Comparison of ENCODE assay signal across 8 mouse cellular contexts in the genomic region with DNA sequence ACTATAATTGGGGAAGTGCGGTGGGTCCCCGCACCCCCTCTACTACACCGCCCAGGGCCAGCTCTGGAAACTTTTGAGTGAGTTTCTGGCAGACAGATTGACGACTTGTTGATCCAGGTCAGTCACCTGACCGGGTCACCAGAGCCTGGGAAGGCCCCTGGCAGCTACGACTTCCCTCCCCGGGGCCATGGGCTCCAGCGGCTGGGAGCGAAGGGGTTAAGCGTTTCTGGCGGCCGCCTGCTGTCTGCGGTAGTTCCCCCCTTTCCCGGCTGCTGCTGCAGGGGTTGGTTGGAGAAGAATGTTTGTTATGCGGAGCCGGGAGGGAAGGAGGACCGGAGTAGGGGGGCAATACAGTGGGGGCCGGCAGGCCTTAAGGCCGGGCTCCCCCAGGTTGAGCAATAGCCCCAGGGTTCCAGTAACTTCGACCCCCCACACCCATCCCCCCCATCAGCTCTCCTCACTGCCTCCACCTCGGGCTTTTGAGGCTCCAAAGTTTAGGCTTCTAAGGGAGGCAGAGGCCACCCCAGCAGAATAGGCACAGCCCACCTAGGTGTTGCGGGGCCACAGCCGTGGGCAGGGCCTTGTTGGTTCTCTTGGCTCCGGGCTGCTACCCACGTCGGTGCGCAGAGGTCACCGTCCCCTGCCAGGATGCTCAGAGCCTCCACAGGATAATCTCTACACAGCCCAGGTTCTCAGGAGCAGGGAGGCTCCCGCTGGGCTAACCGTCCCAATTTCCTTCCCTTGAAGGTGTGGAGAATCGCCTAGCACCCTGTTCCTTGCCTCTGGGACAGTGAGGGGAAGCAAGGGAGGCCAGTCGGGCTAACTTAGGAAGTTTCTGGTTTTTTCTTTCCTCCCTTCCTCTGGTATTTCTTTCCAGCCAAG. TPM values are rescaled to one million over a fixed set of nuclear protein-coding genes. Genes with fewer than 3 reads are reported as not detected.
DNase-seq lines count a peak whose midpoint lies in the region; ATAC-seq lines count a peak whose summit lies in the region.

No protein-coding gene starts in this region.

- no peak overlapping the region for H3K4me3 ChIP-seq in forebrain, embryonic 11.5 days (ENCODE audit: low read depth, low read length)
- H3K4me3 ChIP-seq in hindbrain, embryonic 13.5 days: peak overlapping the region; percentile 14; the same call in 1 of the 2 replicates
- H3K4me3 ChIP-seq in liver, embryonic 13.5 days (replicated peaks): no peak overlapping the region

- peak; percentile 50 for DNase-seq in ovary, postnatal 14 days (ENCODE audit: low spot score)
- DNase-seq in ovary, adult 18-20 months (ENCODE audit: low spot score): no peak
- DNase-seq in forebrain, embryonic 11.5 days (ENCODE audit: low spot score): peak; percentile 79
- DNase-seq in liver, embryonic 13.5 days: no peak
- peak; percentile 57 for DNase-seq in splenic B cell, adult 2 months (ENCODE audit: low read depth, low spot score)
- DNase-seq in thymus, adult 18-20 months: no peak

- under 1% methylated on average over 32 of the region's 32 CpGs for WGBS in forebrain, embryonic 11.5 days
- whole genome bisulfite sequencing in hindbrain, embryonic 13.5 days: 3% methylated on average over 31 of the region's 32 CpGs
- WGBS in liver, embryonic 13.5 days (ENCODE audit: insufficient replicate concordance): 3% methylated on average over 32 of the region's 32 CpGs

- peak overlapping the region; percentile 59 for H3K27ac ChIP-seq in forebrain, embryonic 11.5 days (ENCODE audit: low read depth, low read length)
- peak overlapping the region; percentile 97 for H3K27ac ChIP-seq in hindbrain, embryonic 13.5 days
- peak overlapping the region; percentile 9; the same call in 1 of the 2 replicates for H3K27ac ChIP-seq in liver, embryonic 13.5 days

- H3K27me3 ChIP-seq in forebrain, embryonic 11.5 days (ENCODE audit: control insufficient read depth, insufficient read depth, low read length): no peaks in the 10 kb centered on the region
- H3K27me3 ChIP-seq in hindbrain, embryonic 13.5 days: no peaks in the 10 kb centered on the region
- H3K27me3 ChIP-seq in liver, embryonic 13.5 days: peaks cover 54% of the 10 kb centered on the region
- H3K27me3 ChIP-seq in splenic B cell, adult 2 months (ENCODE audit: control insufficient read depth, insufficient read depth, low read length, poor library complexity, severe bottlenecking): no peaks in the 10 kb centered on the region

- peak overlapping the region; percentile 45 for H3K9ac ChIP-seq in forebrain, embryonic 11.5 days (ENCODE audit: low read length)
- H3K9ac ChIP-seq in hindbrain, embryonic 13.5 days: peak overlapping the region; percentile 55
- H3K9ac ChIP-seq in liver, embryonic 13.5 days: no peak overlapping the region; the same call in 1 of the 2 replicates

- no peaks in the 10 kb centered on the region for H3K9me3 ChIP-seq in forebrain, embryonic 11.5 days (ENCODE audit: control insufficient read depth, low read length)
- no peaks in the 10 kb centered on the region for H3K9me3 ChIP-seq in hindbrain, embryonic 13.5 days
- no peaks in the 10 kb centered on the region for H3K9me3 ChIP-seq in liver, embryonic 13.5 days (replicated peaks)

- H3K36me3 ChIP-seq in forebrain, embryonic 11.5 days (ENCODE audit: control insufficient read depth, insufficient read depth, low read length): no peaks in the 10 kb centered on the region
- H3K36me3 ChIP-seq in hindbrain, embryonic 13.5 days: no peaks in the 10 kb centered on the region
- no peaks in the 10 kb centered on the region for H3K36me3 ChIP-seq in liver, embryonic 13.5 days
- H3K36me3 ChIP-seq in splenic B cell, adult 2 months (ENCODE audit: control insufficient read depth, insufficient read depth, low read length, poor library complexity, severe bottlenecking): no peaks in the 10 kb centered on the region

- ATAC-seq in forebrain, embryonic 11.5 days (replicated peaks; ENCODE audit: low FRiP score): peak; percentile 32; the same call in 1 of the 2 replicates
- ATAC-seq in hindbrain, embryonic 13.5 days (ENCODE audit: low FRiP score): no peak
- peak; percentile 13; the same call in 1 of the 2 replicates for ATAC-seq in liver, embryonic 13.5 days (ENCODE audit: low read depth)
- no peak for ATAC-seq in cerebellum, adult (ENCODE audit: insufficient number of reproducible peaks, low FRiP score, low TSS enrichment)

- H3K4me1 ChIP-seq in forebrain, embryonic 11.5 days (replicated peaks; ENCODE audit: control insufficient read depth, insufficient read depth, low read length): peaks cover 38% of the 10 kb centered on the region
- peaks cover 91% of the 10 kb centered on the region for H3K4me1 ChIP-seq in hindbrain, embryonic 13.5 days (replicated peaks)
- peaks cover 41% of the 10 kb centered on the region for H3K4me1 ChIP-seq in liver, embryonic 13.5 days (replicated peaks)

- peak overlapping the region; percentile 40 for H3K4me2 ChIP-seq in forebrain, embryonic 11.5 days (ENCODE audit: low read depth, low read length, severe bottlenecking)
- peak overlapping the region; percentile 51 for H3K4me2 ChIP-seq in hindbrain, embryonic 13.5 days
- H3K4me2 ChIP-seq in liver, embryonic 13.5 days: peak overlapping the region; percentile 42

RNA-seq across cellular contexts. Expression of a gene that starts 10.3 kb away (rescaled TPM):
- 0.57 and 0.71 TPM in 2 replicates for polyA plus RNA-seq in forebrain, embryonic 11.5 days (2014; fragmentation: Nextera tagmentation; extraction: Ambion mirVana)
- 0.77 and 0.83 TPM in 2 replicates for polyA plus RNA-seq in hindbrain, embryonic 13.5 days (2015; fragmentation: Nextera tagmentation; extraction: Ambion mirVana)
- polyA plus RNA-seq in liver, embryonic 13.5 days (2015; fragmentation: Nextera tagmentation; extraction: Ambion mirVana): 0.13 and 0.14 TPM in 2 replicates

Comparison
In these comparisons a context has a peak if more than half of its experiments do, and no peak if none do; other contexts are left out.
1. DNase-seq: peak in ovary, postnatal 14 days (single experiment), forebrain, embryonic 11.5 days (single experiment) and splenic B cell, adult 2 months (single experiment); none in ovary, adult 18-20 months (single experiment), liver, embryonic 13.5 days (single experiment) and thymus, adult 18-20 months (0 of 2).
2. ATAC-seq: peak in forebrain, embryonic 11.5 days (single experiment) and liver, embryonic 13.5 days (single experiment); none in hindbrain, embryonic 13.5 days (single experiment) and cerebellum, adult (single experiment).
3. H3K27ac ChIP-seq: peak in every context shown above with its lines; median percentile 97 in hindbrain, embryonic 13.5 days; 59 in forebrain, embryonic 11.5 days; 9 in liver, embryonic 13.5 days.
4. Peak in every context shown above with its lines, with median percentiles within 50 percentile points of each other: H3K4me2 ChIP-seq.